Mouse (Mus musculus) lung, embryonic 15.5 days (tissue): ENCODE results near the gene Amn1. TPM values are rescaled to one million over a fixed set of nuclear protein-coding genes. Genes with fewer than 3 reads are reported as not detected.
A peak's percentile ranks its signal among the peaks of the same experiment; 100 is the strongest.
"Not testable (repeated sequence)": the region's sequence is repeated elsewhere in the genome, so short reads cannot be mapped to it uniquely, and the experiment has no call there.

Source experiments
- ATAC-seq: fragments of 200-750 bp; cut with Nextera tagmentation; 2 replicates; pipeline ENCODE4 v1.8.0; 2017; ENCODE audit warnings: moderate number of reproducible peaks, borderline replicate concordance; ENCODE audit not compliant: low FRiP score, low TSS enrichment; ENCODE audit errors: extremely low read depth
- H3K27ac ChIP-seq: fragments of 300-500 bp; sonication (generic); 2 replicates; pipeline ENCODE4 v1.5.1; 2015; ENCODE audit warnings: moderate library complexity, mild to moderate bottlenecking, inconsistent platforms
- H3K27me3 ChIP-seq: fragments of 300-500 bp; sonication (generic); 2 replicates; pipeline ENCODE4 v1.6.1; 2015; ENCODE audit warnings: inconsistent platforms
- H3K36me3 ChIP-seq: fragments of 300-500 bp; sonication (generic); 2 replicates; pipeline ENCODE4 v1.6.1; 2015; ENCODE audit warnings: inconsistent platforms
- H3K4me1 ChIP-seq: fragments of 300-500 bp; sonication (generic); 2 replicates; pipeline ENCODE4 v1.6.1; 2015; ENCODE audit warnings: inconsistent platforms
- H3K4me2 ChIP-seq: fragments of 300-500 bp; sonication (generic); 2 replicates; pipeline ENCODE4 v1.6.1; 2015; ENCODE audit warnings: inconsistent platforms, mild to moderate bottlenecking, moderate library complexity
- H3K4me3 ChIP-seq: fragments of 300-500 bp; sonication (generic); 2 replicates; pipeline ENCODE4 v1.5.1; 2015; ENCODE audit warnings: mild to moderate bottlenecking, inconsistent platforms
- H3K9ac ChIP-seq: fragments of 300-500 bp; sonication (generic); 2 replicates; pipeline ENCODE4 v1.6.1; 2015; ENCODE audit warnings: inconsistent platforms
- H3K9me3 ChIP-seq: fragments of 300-500 bp; sonication (generic); 2 replicates; pipeline ENCODE4 v1.6.1; 2016; ENCODE audit warnings: inconsistent platforms
- WGBS: fragments of 180-500 bp; shearing (Covaris S2); methylation state at CpG from one replicate; pipeline ENCODE4 v1.1.7; 2015; 5-methylcytosine and 5-hydroxymethylcytosine counted together
- polyA plus RNA-seq: library from polyadenylated mRNA; unstranded; fragments of >200 nt; fragmentation: Nextera tagmentation; extraction: Ambion mirVana; gene quantifications from 2 replicates; pipeline ENCODE4 v1.2.1, GENCODE M21; 2015

The Amn1 gene
- polyA plus RNA-seq, 1 experiment from 2014 or later: 28.2 TPM

GRCm38 (mm10) chr6:149132311-149133077 lies 56.0 kb downstream of the Amn1 start:
- H3K36me3 ChIP-seq: no peaks in the 10 kb centered on the region
- H3K27ac ChIP-seq: no peak overlapping the region
- H3K4me1 ChIP-seq: no peaks in the 10 kb centered on the region; the same call in 1 of the 2 replicates
- ATAC-seq: peak; percentile 80; the same call in 1 of the 2 replicates
- no peak overlapping the region for H3K9ac ChIP-seq
- H3K4me2 ChIP-seq: no peak overlapping the region
- no peaks in the 10 kb centered on the region for H3K27me3 ChIP-seq
- H3K9me3 ChIP-seq: no peaks in the 10 kb centered on the region
- 29% methylated on average over 5 of the region's 5 CpGs for WGBS
- no peak overlapping the region for H3K4me3 ChIP-seq

GRCm38 (mm10) chr6:149131111-149131510 lies 57.4 kb downstream of the Amn1 start:
- 30% methylated on average over 3 of the region's 3 CpGs for WGBS
- H3K9ac ChIP-seq: no peak overlapping the region
- no peak for ATAC-seq
- H3K4me1 ChIP-seq: no peaks in the 10 kb centered on the region; the same call in 1 of the 2 replicates
- H3K4me3 ChIP-seq: no peak overlapping the region
- no peaks in the 10 kb centered on the region for H3K9me3 ChIP-seq
- H3K27ac ChIP-seq: no peak overlapping the region
- no peaks in the 10 kb centered on the region for H3K36me3 ChIP-seq
- H3K4me2 ChIP-seq: no peak overlapping the region
- H3K27me3 ChIP-seq: no peaks in the 10 kb centered on the region

- H3K27ac ChIP-seq, H3K9ac ChIP-seq, ATAC-seq, H3K4me1 ChIP-seq, H3K9me3 ChIP-seq, H3K27me3 ChIP-seq, H3K4me2 ChIP-seq, H3K36me3 ChIP-seq, H3K4me3 ChIP-seq: not testable (repeated sequence)
- WGBS: 84% methylated on average over 8 of the region's 8 CpGs
These were observed 58.6 kb downstream of the Amn1 start, which contains the start of gene Gm10203 for GRCm38 (mm10) chr6:149129870-149130269. Gene Gm10203 (plus strand): TSS chr6:149130170.

- 62% methylated on average over 4 of the region's 4 CpGs for WGBS
These were observed 61.8 kb downstream of the Amn1 start for GRCm38 (mm10) chr6:149126675-149127074.

GRCm38 (mm10) chr6:149123042-149123441 lies 65.5 kb downstream of the Amn1 start:
- no peak for ATAC-seq
- H3K4me3 ChIP-seq: no peak overlapping the region
- H3K4me1 ChIP-seq: no peaks in the 10 kb centered on the region
- no peak overlapping the region for H3K9ac ChIP-seq
- no peaks in the 10 kb centered on the region for H3K36me3 ChIP-seq
- no peak overlapping the region for H3K27ac ChIP-seq
- WGBS: 74% methylated on average over 3 of the region's 3 CpGs
- no peaks in the 10 kb centered on the region for H3K9me3 ChIP-seq
- no peak overlapping the region for H3K4me2 ChIP-seq
- no peaks in the 10 kb centered on the region for H3K27me3 ChIP-seq

More at GRCm38 (mm10) chr6:149126675-149127074, 61.8 kb downstream of the Amn1 start:
- no peaks in the 10 kb centered on the region for H3K9me3 ChIP-seq
- no peak overlapping the region for H3K4me3 ChIP-seq
- H3K27me3 ChIP-seq: no peaks in the 10 kb centered on the region
- no peak overlapping the region for H3K9ac ChIP-seq
- no peaks in the 10 kb centered on the region for H3K4me1 ChIP-seq
- H3K27ac ChIP-seq: no peak overlapping the region
- no peak for ATAC-seq
- no peaks in the 10 kb centered on the region for H3K36me3 ChIP-seq
- no peak overlapping the region for H3K4me2 ChIP-seq

GRCm38 (mm10) chr6:149119853-149120252 lies 68.7 kb downstream of the Amn1 start:
- ATAC-seq: no peak; the same call in 1 of the 2 replicates
- WGBS: 14% methylated on average over 2 of the region's 2 CpGs
- H3K36me3 ChIP-seq: no peaks in the 10 kb centered on the region

GRCm38 (mm10) chr6:149118935-149119334 lies 69.6 kb downstream of the Amn1 start:
- no peaks in the 10 kb centered on the region for H3K27me3 ChIP-seq

More at GRCm38 (mm10) chr6:149119853-149120252, 68.7 kb downstream of the Amn1 start:
- H3K9ac ChIP-seq: no peak overlapping the region
- no peak overlapping the region for H3K4me2 ChIP-seq
- no peak overlapping the region for H3K4me3 ChIP-seq
- H3K27ac ChIP-seq: no peak overlapping the region
- H3K27me3 ChIP-seq: no peaks in the 10 kb centered on the region
- no peaks in the 10 kb centered on the region for H3K9me3 ChIP-seq
- H3K4me1 ChIP-seq: no peaks in the 10 kb centered on the region

GRCm38 (mm10) chr6:149116992-149117391 lies 71.5 kb downstream of the Amn1 start:
- no peak overlapping the region for H3K4me2 ChIP-seq
- no peaks in the 10 kb centered on the region for H3K9me3 ChIP-seq
- no peaks in the 10 kb centered on the region for H3K4me1 ChIP-seq
- no peak for ATAC-seq
- H3K27ac ChIP-seq: no peak overlapping the region
- no peaks in the 10 kb centered on the region for H3K36me3 ChIP-seq
- H3K9ac ChIP-seq: no peak overlapping the region
- no peaks in the 10 kb centered on the region for H3K27me3 ChIP-seq
- H3K4me3 ChIP-seq: no peak overlapping the region

More at GRCm38 (mm10) chr6:149118935-149119334, 69.6 kb downstream of the Amn1 start:
- H3K27ac ChIP-seq: no peak overlapping the region
- no peak overlapping the region for H3K4me2 ChIP-seq
- ATAC-seq: no peak
- H3K9ac ChIP-seq: no peak overlapping the region
- H3K4me1 ChIP-seq: no peaks in the 10 kb centered on the region
- no peaks in the 10 kb centered on the region for H3K36me3 ChIP-seq
- H3K9me3 ChIP-seq: no peaks in the 10 kb centered on the region
- H3K4me3 ChIP-seq: no peak overlapping the region
- 41% methylated on average over 2 of the region's 2 CpGs for WGBS

- WGBS: 72% methylated on average over 2 of the region's 2 CpGs
- H3K9me3 ChIP-seq: no peaks in the 10 kb centered on the region
- H3K9ac ChIP-seq: no peak overlapping the region
- H3K4me3 ChIP-seq: no peak overlapping the region
- H3K27ac ChIP-seq: no peak overlapping the region
- H3K4me1 ChIP-seq: no peaks in the 10 kb centered on the region
- no peaks in the 10 kb centered on the region for H3K27me3 ChIP-seq
- H3K36me3 ChIP-seq: no peaks in the 10 kb centered on the region
- ATAC-seq: no peak
- H3K4me2 ChIP-seq: no peak overlapping the region
These were observed 79.6 kb downstream of the Amn1 start for GRCm38 (mm10) chr6:149108909-149109308.

- no peak for ATAC-seq
- WGBS: 64% methylated on average over 3 of the region's 3 CpGs
- Histone ChIP-seq H3K27ac (no peak overlapping the region), H3K9me3 (no peaks in the 10 kb centered on the region), H3K36me3 (no peaks in the 10 kb centered on the region), H3K4me1 (no peaks in the 10 kb centered on the region), H3K4me2 (no peak overlapping the region), H3K9ac (no peak overlapping the region), H3K27me3 (no peaks in the 10 kb centered on the region), H3K4me3 (no peak overlapping the region)
These were observed 80.9 kb downstream of the Amn1 start for GRCm38 (mm10) chr6:149107615-149108014.
